Comparison of ENCODE assay signal across 9 mouse cellular contexts in the genomic region with DNA sequence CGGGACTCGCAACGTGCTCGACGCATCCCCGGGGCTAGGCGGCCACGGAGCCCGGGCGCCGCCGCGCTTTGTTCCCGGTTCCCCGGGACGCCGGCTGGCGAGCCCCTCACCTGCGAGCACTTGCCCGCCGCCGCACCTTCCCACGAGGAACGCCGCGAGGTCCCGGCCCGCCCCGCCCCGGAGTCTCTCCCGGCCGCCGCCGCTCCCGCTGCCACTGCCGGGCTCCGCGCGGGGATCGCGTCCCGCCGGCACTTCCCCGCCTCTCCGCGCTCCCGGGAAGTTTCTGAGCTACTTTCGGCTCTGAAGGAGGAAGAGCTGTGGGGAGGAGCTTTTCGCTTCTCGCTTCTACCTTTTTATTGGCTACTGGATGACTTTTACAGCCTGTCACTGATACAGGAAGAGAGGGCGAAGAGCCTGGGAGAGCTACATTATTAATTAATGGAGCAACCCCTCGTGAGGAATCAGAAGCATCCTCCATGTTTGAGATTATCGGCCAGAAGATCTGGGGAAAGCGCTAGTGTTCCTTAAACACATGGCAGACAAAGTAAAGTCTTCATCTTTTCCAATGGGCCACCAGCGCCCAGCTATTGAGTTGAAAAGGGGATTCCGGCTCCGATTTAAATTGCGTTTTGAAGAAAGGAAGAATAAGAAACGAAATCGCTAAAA. TPM values are rescaled to one million over a fixed set of nuclear protein-coding genes. Genes with fewer than 3 reads are reported as not detected.
A peak's percentile ranks its signal among the peaks of the same experiment; 100 is the strongest.
DNase-seq lines count a peak whose midpoint lies in the region; ATAC-seq and TF ChIP-seq lines count a peak whose summit lies in the region.
"Had no signal": no experiment of that assay in that cellular context is flagged by ENCODE, and none has a peak within 500 bp of the region (broad histone marks: within the 10 kb centered on the region; RNA-seq: fewer than 3 reads in every experiment).

TSS of gene Gm20403 (minus strand) at position 478 of the 666 bp plus-strand sequence.

- peak; percentile 78 for ATAC-seq in erythroblast, adult 5-6 weeks (replicated peaks; ENCODE audit: low FRiP score, poor library complexity, severe bottlenecking)
- ATAC-seq in heart, embryonic 12.5 days (ENCODE audit: insufficient number of reproducible peaks, low FRiP score) = peak; percentile 71
- ATAC-seq in kidney, embryonic 14.5 days (ENCODE audit: low FRiP score, low TSS enrichment) = peak; percentile 80
- peak; percentile 78 for ATAC-seq in liver, embryonic 16.5 days (ENCODE audit: low read depth)
- ATAC-seq in neural tube, embryonic 11.5 days (ENCODE audit: insufficient read depth, low FRiP score, low TSS enrichment) = peak; percentile 69
- peak; percentile 78 for ATAC-seq in stomach, postnatal 0 days (ENCODE audit: low FRiP score, low TSS enrichment)

- no peak for TF ChIP-seq EP300 in CH12.LX (IDR thresholded peaks at IDR 0.05; ENCODE audit: low read length)
- TF ChIP-seq EP300 in stomach, postnatal 0 days (optimal IDR thresholded peaks at IDR 0.05) = no peak

- H3K27me3 ChIP-seq in CH12.LX (replicated peaks) = no peaks in the 10 kb centered on the region
- no peaks in the 10 kb centered on the region for H3K27me3 ChIP-seq in heart, embryonic 12.5 days (replicated peaks)
- no peaks in the 10 kb centered on the region for H3K27me3 ChIP-seq in kidney, embryonic 14.5 days (ENCODE audit: control insufficient read depth, insufficient read depth, low read length)
- H3K27me3 ChIP-seq in liver, embryonic 16.5 days (ENCODE audit: control insufficient read depth, insufficient read depth, low read depth, low read length) = no peaks in the 10 kb centered on the region
- H3K27me3 ChIP-seq in neural tube, embryonic 11.5 days (ENCODE audit: control insufficient read depth, insufficient read depth, low read length) = no peaks in the 10 kb centered on the region
- H3K27me3 ChIP-seq in stomach, postnatal 0 days (ENCODE audit: control insufficient read depth, insufficient read depth, low read length) = no peaks in the 10 kb centered on the region

- peak within 1 kb of the TSS; percentile 96 for H3K9ac ChIP-seq in CH12.LX (ENCODE audit: insufficient read depth, low read depth)
- H3K9ac ChIP-seq in heart, embryonic 12.5 days = peak within 1 kb of the TSS; percentile 94
- peak within 1 kb of the TSS; percentile 94 for H3K9ac ChIP-seq in kidney, embryonic 14.5 days (ENCODE audit: low read depth, low read length)
- H3K9ac ChIP-seq in liver, embryonic 16.5 days (ENCODE audit: low read depth, low read length) = peak within 1 kb of the TSS; percentile 89
- peak within 1 kb of the TSS; percentile 94 for H3K9ac ChIP-seq in neural tube, embryonic 11.5 days (ENCODE audit: low read length)
- peak within 1 kb of the TSS; percentile 86 for H3K9ac ChIP-seq in stomach, postnatal 0 days (ENCODE audit: low read length)

- TF ChIP-seq RAD21 in CH12.LX (IDR thresholded peaks at IDR 0.05; ENCODE audit: low read depth, low read length) = no peak

- peaks cover 42% of the 10 kb centered on the region for H3K79me2 ChIP-seq in CH12.LX (replicated peaks; ENCODE audit: control insufficient read depth, extremely low read depth, insufficient read depth, poor library complexity, severe bottlenecking)

- no peaks in the 10 kb centered on the region for H3K9me3 ChIP-seq in CH12.LX (replicated peaks; ENCODE audit: low read length)
- H3K9me3 ChIP-seq in heart, embryonic 12.5 days (replicated peaks) = no peaks in the 10 kb centered on the region
- H3K9me3 ChIP-seq in kidney, embryonic 14.5 days (ENCODE audit: control insufficient read depth, low read length) = no peaks in the 10 kb centered on the region
- H3K9me3 ChIP-seq in liver, embryonic 16.5 days (replicated peaks; ENCODE audit: control insufficient read depth, low read length) = no peaks in the 10 kb centered on the region
- no peaks in the 10 kb centered on the region for H3K9me3 ChIP-seq in neural tube, embryonic 11.5 days (ENCODE audit: control insufficient read depth, low read length)
- H3K9me3 ChIP-seq in stomach, postnatal 0 days (ENCODE audit: control insufficient read depth, low read length) = no peaks in the 10 kb centered on the region

- TF ChIP-seq CTCF in CH12.LX (conservative IDR thresholded peaks at IDR 0.05 in 1 of 2, IDR thresholded peaks at IDR 0.05 in 1 of 2; ENCODE audit: low read depth in 2 of 2, low read length in 2 of 2) = no peak
- no peak for TF ChIP-seq CTCF in bone marrow macrophage, adult 2 months (IDR thresholded peaks at IDR 0.05; ENCODE audit: low read depth, low read length)
- no peak for TF ChIP-seq CTCF in stomach, postnatal 0 days (IDR thresholded peaks at IDR 0.05; ENCODE audit: low read depth)

- peak; percentile 78 for DNase-seq in CH12.LX (ENCODE audit: extremely low read depth)
- DNase-seq in neural tube, embryonic 11.5 days (ENCODE audit: low spot score) = peak; percentile 74
- DNase-seq in stomach, postnatal 0 days (ENCODE audit: low spot score) = peak; percentile 70

- H3K4me3 ChIP-seq in CH12.LX (replicated peaks in 1 of 3; ENCODE audit: low read depth in 2 of 3, low read length in 2 of 3, poor library complexity in 1 of 3) = peak within 1 kb of the TSS; percentile 77 to 79 (median 79)
- peak within 1 kb of the TSS; percentile 78 for H3K4me3 ChIP-seq in bone marrow macrophage, adult 2 months (ENCODE audit: insufficient read depth, low read length)
- peak within 1 kb of the TSS; percentile 86 for H3K4me3 ChIP-seq in heart, embryonic 12.5 days
- peak within 1 kb of the TSS; percentile 88 for H3K4me3 ChIP-seq in kidney, embryonic 14.5 days (ENCODE audit: low read length)
- peak within 1 kb of the TSS; percentile 90 for H3K4me3 ChIP-seq in liver, embryonic 16.5 days (ENCODE audit: low read depth, low read length)
- peak within 1 kb of the TSS; percentile 92 for H3K4me3 ChIP-seq in neural tube, embryonic 11.5 days (ENCODE audit: low read depth, low read length)
- peak within 1 kb of the TSS; percentile 87 for H3K4me3 ChIP-seq in stomach, postnatal 0 days (ENCODE audit: low read depth, low read length)

- TF ChIP-seq POLR2A in CH12.LX (IDR thresholded peaks at IDR 0.05; ENCODE audit: low read depth, low read length) = peak; percentile 89
- TF ChIP-seq POLR2A in bone marrow macrophage, adult 2 months (IDR thresholded peaks at IDR 0.05; ENCODE audit: borderline replicate concordance, low read depth, low read length) = 0 out of 2 replicates have a peak, but pooled peaks have one; percentile 81

- dilution Hi-C loops in CH12.LX (cut with MboI; ENCODE audit: extremely low pct_ligation_motif_present, extremely low pct_unique_long_range_greater_than_20kb, low sequenced_read_pairs) = no loop called here

- under 1% methylated on average over 55 of the region's 60 CpGs for WGBS in heart, embryonic 12.5 days
- WGBS in kidney, embryonic 14.5 days = under 1% methylated on average over 50 of the region's 60 CpGs
- WGBS in liver, embryonic 16.5 days (ENCODE audit: insufficient replicate concordance) = under 1% methylated on average over 59 of the region's 60 CpGs
- WGBS in neural tube, embryonic 11.5 days = under 1% methylated on average over 48 of the region's 60 CpGs
- under 1% methylated on average over 47 of the region's 60 CpGs for WGBS in stomach, postnatal 0 days

- peaks cover 14 to 23% of the 10 kb centered on the region in 2 experiments for H3K36me3 ChIP-seq in CH12.LX (replicated peaks in 1 of 2; ENCODE audit: control insufficient read depth in 1 of 2, insufficient read depth in 1 of 2, low read length in 1 of 2)
- H3K36me3 ChIP-seq in heart, embryonic 12.5 days = peaks cover 10% of the 10 kb centered on the region
- no peaks in the 10 kb centered on the region; the same call in 1 of the 2 replicates for H3K36me3 ChIP-seq in kidney, embryonic 14.5 days (ENCODE audit: control insufficient read depth, insufficient read depth, low read length)
- H3K36me3 ChIP-seq in liver, embryonic 16.5 days (ENCODE audit: control insufficient read depth, insufficient read depth) = peaks cover 9% of the 10 kb centered on the region
- no peaks in the 10 kb centered on the region for H3K36me3 ChIP-seq in neural tube, embryonic 11.5 days (ENCODE audit: control insufficient read depth, insufficient read depth, low read length)
- H3K36me3 ChIP-seq in stomach, postnatal 0 days (ENCODE audit: control insufficient read depth, insufficient read depth, low read length) = no peaks in the 10 kb centered on the region

- H3K4me2 ChIP-seq in CH12.LX (ENCODE audit: insufficient read depth, low read depth, poor library complexity, severe bottlenecking) = peak within 1 kb of the TSS; percentile 36; the same call in 1 of the 2 replicates
- peak within 1 kb of the TSS; percentile 78 for H3K4me2 ChIP-seq in heart, embryonic 12.5 days
- H3K4me2 ChIP-seq in kidney, embryonic 14.5 days (replicated peaks; ENCODE audit: low read depth, low read length) = peak within 1 kb of the TSS; percentile 89
- peak within 1 kb of the TSS; percentile 93 for H3K4me2 ChIP-seq in liver, embryonic 16.5 days (ENCODE audit: low read depth, low read length)
- peak within 1 kb of the TSS; percentile 86 for H3K4me2 ChIP-seq in neural tube, embryonic 11.5 days (ENCODE audit: low read depth)
- peak within 1 kb of the TSS; percentile 92 for H3K4me2 ChIP-seq in stomach, postnatal 0 days (replicated peaks; ENCODE audit: low read depth)

- peak within 1 kb of the TSS; percentile 81 for H3K27ac ChIP-seq in CH12.LX (ENCODE audit: insufficient read depth, low read depth)
- H3K27ac ChIP-seq in bone marrow macrophage, adult 2 months (ENCODE audit: insufficient read depth, low read depth, low read length) = peak within 1 kb of the TSS; percentile 89
- peak within 1 kb of the TSS; percentile 89 for H3K27ac ChIP-seq in heart, embryonic 12.5 days (ENCODE audit: poor library complexity, severe bottlenecking)
- H3K27ac ChIP-seq in kidney, embryonic 14.5 days (ENCODE audit: low read depth, low read length) = peak within 1 kb of the TSS; percentile 93
- peak within 1 kb of the TSS; percentile 94 for H3K27ac ChIP-seq in liver, embryonic 16.5 days (ENCODE audit: low read length)
- H3K27ac ChIP-seq in neural tube, embryonic 11.5 days (ENCODE audit: low read depth, low read length) = peak within 1 kb of the TSS; percentile 86
- H3K27ac ChIP-seq in stomach, postnatal 0 days (replicated peaks) = peak within 1 kb of the TSS; percentile 93

- in situ Hi-C loops in CH12.LX (cut with MboI; ENCODE audit: low pct_ligation_motif_present, low pct_unique_long_range_greater_than_20kb, low sequenced_read_pairs) = no loop called here

- peaks cover 8 to 41% of the 10 kb centered on the region in 2 experiments for H3K4me1 ChIP-seq in CH12.LX (ENCODE audit: control insufficient read depth in 1 of 2, insufficient read depth in 2 of 2)
- H3K4me1 ChIP-seq in bone marrow macrophage, adult 2 months (ENCODE audit: control insufficient read depth, insufficient read depth, low read length) = peaks cover 13% of the 10 kb centered on the region
- peaks cover 6% of the 10 kb centered on the region; the same call in 1 of the 2 replicates for H3K4me1 ChIP-seq in heart, embryonic 12.5 days (replicated peaks)
- peaks cover 4% of the 10 kb centered on the region; the same call in 1 of the 2 replicates for H3K4me1 ChIP-seq in kidney, embryonic 14.5 days (ENCODE audit: control insufficient read depth, insufficient read depth, low read length)
- H3K4me1 ChIP-seq in liver, embryonic 16.5 days (ENCODE audit: control insufficient read depth, low read depth, low read length) = peaks cover 28% of the 10 kb centered on the region
- peaks cover 5% of the 10 kb centered on the region; the same call in 1 of the 2 replicates for H3K4me1 ChIP-seq in neural tube, embryonic 11.5 days (ENCODE audit: control insufficient read depth, insufficient read depth, low read length)
- no peaks in the 10 kb centered on the region; the same call in 1 of the 2 replicates for H3K4me1 ChIP-seq in stomach, postnatal 0 days (replicated peaks; ENCODE audit: control insufficient read depth, insufficient read depth)

RNA-seq across cellular contexts. Expression of gene Gm20403, which starts in this region (rescaled TPM):
- total RNA-seq in CH12.LX (2012; rRNA removed) (not detected in 2 replicates), CH12.LX (2014; rRNA removed) (not detected in 2 replicates)
- not detected in 2 replicates for polyA plus RNA-seq in CH12.LX (2012; ENCODE audit: insufficient read length, low read depth)
- polyA plus RNA-seq in bone marrow macrophage, adult 2 months (2012; ENCODE audit: insufficient read depth, insufficient read length, missing spikeins) = not detected in 2 replicates
- total RNA-seq in erythroblast, adult 5-6 weeks (2015; ENCODE audit: low replicate concordance) = not detected in 2 replicates
- total RNA-seq in erythroblast, adult 5-6 weeks (2017; ENCODE audit: low replicate concordance) = not detected in 2 replicates
- polyA plus RNA-seq in heart, embryonic 12.5 days (2016; fragmentation: Nextera tagmentation; extraction: Ambion mirVana) = not detected in 2 replicates
- polyA plus RNA-seq in kidney, embryonic 14.5 days (2014; fragmentation: Nextera tagmentation; extraction: Ambion mirVana) = not detected in 2 replicates
- polyA plus RNA-seq in liver, embryonic 16.5 days (2015; fragmentation: Nextera tagmentation; extraction: Ambion mirVana) = not detected in 2 replicates
- polyA plus RNA-seq in neural tube, embryonic 11.5 days (2014; fragmentation: Nextera tagmentation; extraction: Ambion mirVana) = not detected in 2 replicates
- polyA plus RNA-seq in stomach, postnatal 0 days (2015; fragmentation: Nextera tagmentation; extraction: Ambion mirVana) = 0.64 and 0.80 TPM in 2 replicates
- total RNA-seq: left cerebral cortex, adult 8-10 months had no signal

Comparison
In these comparisons a context has a peak if more than half of its experiments do, and no peak if none do; other contexts are left out.
1. Peak in every context shown above with its lines: DNase-seq, ATAC-seq, H3K4me3 ChIP-seq and H3K27ac ChIP-seq.
2. Peak in DNase-seq, H3K4me3 ChIP-seq, H3K27ac ChIP-seq, H3K9ac ChIP-seq and H3K4me2 ChIP-seq in CH12.LX; RNA of the gene not detected or under 1 TPM.
3. Peak in ATAC-seq in erythroblast, adult 5-6 weeks; RNA of the gene not detected or under 1 TPM.
4. Peak in ATAC-seq, H3K4me3 ChIP-seq, H3K27ac ChIP-seq, H3K9ac ChIP-seq and H3K4me2 ChIP-seq in heart, embryonic 12.5 days; RNA of the gene not detected or under 1 TPM.
5. Peak in ATAC-seq, H3K4me3 ChIP-seq, H3K27ac ChIP-seq, H3K9ac ChIP-seq and H3K4me2 ChIP-seq in kidney, embryonic 14.5 days; RNA of the gene not detected or under 1 TPM.
6. Peak in ATAC-seq, H3K4me3 ChIP-seq, H3K27ac ChIP-seq, H3K9ac ChIP-seq and H3K4me2 ChIP-seq in liver, embryonic 16.5 days; RNA of the gene not detected or under 1 TPM.
7. Peak in DNase-seq, ATAC-seq, H3K4me3 ChIP-seq, H3K27ac ChIP-seq, H3K9ac ChIP-seq and H3K4me2 ChIP-seq in neural tube, embryonic 11.5 days; RNA of the gene not detected or under 1 TPM.
8. Peak in DNase-seq, ATAC-seq, H3K4me3 ChIP-seq, H3K27ac ChIP-seq, H3K9ac ChIP-seq and H3K4me2 ChIP-seq in stomach, postnatal 0 days; RNA of the gene not detected or under 1 TPM.
9. H3K4me2 ChIP-seq: peak in every context shown above with its lines; median percentile 93 in liver, embryonic 16.5 days; 92 in stomach, postnatal 0 days; 89 in kidney, embryonic 14.5 days; 86 in neural tube, embryonic 11.5 days; 78 in heart, embryonic 12.5 days; 36 in CH12.LX.